Mouse (Mus musculus) midbrain, postnatal 0 days (tissue): ENCODE results near the gene Gif. TPM values are rescaled to one million over a fixed set of nuclear protein-coding genes. Genes with fewer than 3 reads are reported as not detected.

ENCODE experiments used
- ATAC-seq: fragments of 200-750 bp; cut with Nextera tagmentation; 2 replicates; pipeline ENCODE4 v1.8.0; 2017; ENCODE audit warnings: moderate number of reproducible peaks, mild to moderate bottlenecking, moderate TSS enrichment, moderate library complexity; ENCODE audit not compliant: low FRiP score
- DNase-seq: peaks from one replicate; pipeline ENCODE4 v3.0.0-alpha.2; 2015; ENCODE audit warnings: low spot score
- H3K27ac ChIP-seq: fragments of 300-500 bp; sonication (generic); 2 replicates; pipeline ENCODE4 v1.5.1; 2014; ENCODE audit warnings: low read depth, mild to moderate bottlenecking, low read length, mixed read lengths
- H3K27me3 ChIP-seq: fragments of 300-500 bp; sonication (generic); 2 replicates; pipeline ENCODE4 v1.6.1; 2014; ENCODE audit warnings: low read length, control low read depth, mixed read lengths; ENCODE audit not compliant: insufficient read depth
- H3K36me3 ChIP-seq: fragments of 300-500 bp; sonication (generic); 2 replicates; pipeline ENCODE4 v1.6.1; 2014; ENCODE audit warnings: low read length, control low read depth, mixed read lengths; ENCODE audit not compliant: insufficient read depth
- H3K4me1 ChIP-seq: fragments of 300-500 bp; sonication (generic); 2 replicates; pipeline ENCODE4 v1.6.1; 2014; ENCODE audit warnings: mild to moderate bottlenecking, control low read depth, antibody characterized with exemption, low read length, mixed read lengths; ENCODE audit not compliant: insufficient read depth
- H3K4me2 ChIP-seq: fragments of 300-500 bp; sonication (generic); 2 replicates; pipeline ENCODE4 v1.6.1; 2014; ENCODE audit warnings: low read depth, mild to moderate bottlenecking, low read length, mixed read lengths; ENCODE audit not compliant: poor library complexity, severe bottlenecking
- H3K4me3 ChIP-seq: fragments of 300-500 bp; sonication (generic); 2 replicates; pipeline ENCODE4 v1.5.1; 2014; ENCODE audit warnings: low read depth, mild to moderate bottlenecking, low read length, moderate library complexity
- H3K9ac ChIP-seq: fragments of 300-500 bp; sonication (generic); replicated peaks from 2 replicates; pipeline ENCODE4 v1.6.1; 2014; ENCODE audit warnings: mild to moderate bottlenecking, low read length, moderate library complexity, mixed read lengths; ENCODE audit not compliant: poor library complexity, severe bottlenecking
- H3K9me3 ChIP-seq: fragments of 300-500 bp; sonication (generic); 2 replicates; pipeline ENCODE4 v1.6.1; 2016; ENCODE audit warnings: low read length, control low read depth
- CTCF ChIP-seq: IDR thresholded peaks from 2 replicates; pipeline ENCODE4 v1.5.1; 2016; ENCODE audit warnings: antibody characterized with exemption, mild to moderate bottlenecking
- WGBS: fragments of 180-500 bp; shearing (Covaris S2); extraction: QIAGEN DNeasy Blood & Tissue Kit; methylation state at CpG from one replicate; pipeline ENCODE4 v1.1.7; 2014; 5-methylcytosine and 5-hydroxymethylcytosine counted together
- polyA plus RNA-seq: library from polyadenylated mRNA; unstranded; fragments of >200 nt; fragmentation: Nextera tagmentation; extraction: Ambion mirVana; gene quantifications from 2 replicates; pipeline ENCODE4 v1.2.1, GENCODE M21; 2015
- total RNA-seq: library from RNA; depleted of rRNA; stranded (reverse); fragments of >200 nt; gene quantifications from 2 replicates; pipeline ENCODE4 v1.2.3, GENCODE M21; 2014

Gif gene
- total and polyA plus RNA-seq, 2 experiments from 2014 or later = not detected

- WGBS = 90% methylated on average over 2 of the region's 2 CpGs
- DNase-seq = no peak
- H3K9me3 ChIP-seq = no peaks in the 10 kb centered on the region
- H3K27me3 ChIP-seq = no peaks in the 10 kb centered on the region
- no peak overlapping the region for H3K4me3 ChIP-seq
- no peak for ATAC-seq
- H3K4me1 ChIP-seq = no peaks in the 10 kb centered on the region
- no peak overlapping the region for H3K4me2 ChIP-seq
- no peak overlapping the region for H3K27ac ChIP-seq
- no peaks in the 10 kb centered on the region for H3K36me3 ChIP-seq
- H3K9ac ChIP-seq = no peak overlapping the region
- TF ChIP-seq CTCF = no peak
Measured at GRCm38 (mm10) chr19:11725915-11726314, 21.4 kb upstream of the Gif start.

- H3K4me2 ChIP-seq = no peak overlapping the region
- no peak overlapping the region for H3K4me3 ChIP-seq
- no peak for TF ChIP-seq CTCF
- H3K36me3 ChIP-seq = no peaks in the 10 kb centered on the region
- DNase-seq (no peak), ATAC-seq (no peak)
- H3K9me3 ChIP-seq = no peaks in the 10 kb centered on the region
- no peaks in the 10 kb centered on the region for H3K4me1 ChIP-seq
- no peaks in the 10 kb centered on the region for H3K27me3 ChIP-seq
- no peak overlapping the region for H3K27ac ChIP-seq
- 96% methylated on average over 5 of the region's 5 CpGs for WGBS
- no peak overlapping the region for H3K9ac ChIP-seq
Measured at GRCm38 (mm10) chr19:11727304-11727703, 20.1 kb upstream of the Gif start.

- no peak for TF ChIP-seq CTCF
- no peaks in the 10 kb centered on the region for H3K4me1 ChIP-seq
- H3K9ac ChIP-seq = no peak overlapping the region
- H3K4me3 ChIP-seq = no peak overlapping the region
- H3K27me3 ChIP-seq = no peaks in the 10 kb centered on the region
- DNase-seq = no peak
- WGBS = 74% methylated on average over 1 of the region's 1 CpGs
- no peak for ATAC-seq
- no peak overlapping the region for H3K27ac ChIP-seq
- no peaks in the 10 kb centered on the region for H3K9me3 ChIP-seq
- no peaks in the 10 kb centered on the region for H3K36me3 ChIP-seq
- no peak overlapping the region for H3K4me2 ChIP-seq
Measured at GRCm38 (mm10) chr19:11730278-11730677, 17.1 kb upstream of the Gif start.

GRCm38 (mm10) chr19:11736455-11736854 lies 10.9 kb upstream of the Gif start:
- Histone ChIP-seq H3K27me3 (no peaks in the 10 kb centered on the region), H3K9ac (no peak overlapping the region), H3K27ac (no peak overlapping the region), H3K9me3 (no peaks in the 10 kb centered on the region), H3K4me3 (no peak overlapping the region), H3K4me2 (no peak overlapping the region), H3K36me3 (no peaks in the 10 kb centered on the region), H3K4me1 (no peaks in the 10 kb centered on the region)
- WGBS = 55% methylated on average over 1 of the region's 1 CpGs
- ATAC-seq (no peak), DNase-seq (no peak)
- TF ChIP-seq CTCF = no peak

- H3K4me3 ChIP-seq = no peak overlapping the region
- H3K27me3 ChIP-seq = no peaks in the 10 kb centered on the region
- no peak overlapping the region for H3K27ac ChIP-seq
- ATAC-seq (no peak), DNase-seq (no peak)
- TF ChIP-seq CTCF = no peak
- no peaks in the 10 kb centered on the region for H3K36me3 ChIP-seq
- H3K9me3 ChIP-seq = no peaks in the 10 kb centered on the region
- H3K4me2 ChIP-seq = no peak overlapping the region
- no peaks in the 10 kb centered on the region for H3K4me1 ChIP-seq
- H3K9ac ChIP-seq = no peak overlapping the region
Measured at GRCm38 (mm10) chr19:11745680-11746079, 1.7 kb upstream of the Gif start.

GRCm38 (mm10) chr19:11765059-11765458 lies 17.7 kb downstream of the Gif start:
- Histone ChIP-seq H3K4me3 (no peak overlapping the region), H3K4me1 (no peaks in the 10 kb centered on the region), H3K9ac (no peak overlapping the region), H3K36me3 (no peaks in the 10 kb centered on the region), H3K4me2 (no peak overlapping the region), H3K27me3 (no peaks in the 10 kb centered on the region), H3K9me3 (no peaks in the 10 kb centered on the region), H3K27ac (no peak overlapping the region)
- WGBS = 79% methylated on average over 3 of the region's 3 CpGs
- TF ChIP-seq CTCF = peak; percentile 58
- DNase-seq = peak; percentile 24
- no peak; the same call in 1 of the 2 replicates for ATAC-seq

GRCm38 (mm10) chr19:11766413-11766812 lies 19.1 kb downstream of the Gif start:
- Histone ChIP-seq H3K27me3 (no peaks in the 10 kb centered on the region), H3K4me2 (no peak overlapping the region), H3K27ac (no peak overlapping the region), H3K9me3 (no peaks in the 10 kb centered on the region), H3K9ac (no peak overlapping the region), H3K4me3 (no peak overlapping the region), H3K36me3 (no peaks in the 10 kb centered on the region), H3K4me1 (no peaks in the 10 kb centered on the region)
- no peak for TF ChIP-seq CTCF
- DNase-seq (no peak), ATAC-seq (no peak)
- WGBS = 73% methylated on average over 4 of the region's 4 CpGs
